Mouse (Mus musculus): ENCODE measurements around the gene Clns1a.

- TF ChIP-seq POLR2A (IDR thresholded peaks at IDR 0.05; ENCODE audit: extremely low read depth, insufficient read depth, low read length) (no peak), CTCF (IDR thresholded peaks at IDR 0.05; ENCODE audit: low read depth, low read length) (no peak)
Observed at GRCm38 (mm10) chr7:97709204-97709603, 12.8 kb downstream of the Clns1a start.

Measured in liver, adult 2 months (tissue).